Mouse (Mus musculus) heart, postnatal 10 days (tissue): ENCODE measurements around the gene Rpap1. TPM values are rescaled to one million over a fixed set of nuclear protein-coding genes. Genes with fewer than 3 reads are reported as not detected.

ENCODE experiments used
- DNase-seq, 2 experiments: peaks; one replicate each; pipeline ENCODE4 v3.0.0; 2021
- intact Hi-C: fragments of 180-260 bp; cut with DNase I; formaldehyde crosslinking; loops from one replicate; pipeline ENCODE4 v1.15.1; 2025
- total RNA-seq, 2 experiments: library from RNA; stranded (reverse); gene quantifications; 2 replicates each; pipeline ENCODE4 v1.2.3; 2021

Gene Rpap1
- total RNA-seq, 2 experiments from 2014 or later: 13.7 to 14.4 TPM

- DNase-seq: peak; percentile 58 to 61
- intact Hi-C loops: loop anchor here (2.0 to 10.0 kb wide), 3 partner anchors 73 to 213 kb away; no protein-coding TSS in a partner anchor
Measured at GRCm38 (mm10) chr2:119799181-119799960, 12.0 kb upstream of the Rpap1 start.

GRCm38 (mm10) chr2:119798246-119798927 lies 11.1 kb upstream of the Rpap1 start:
- intact Hi-C loops: loop anchor here (2.0 to 10.0 kb wide), 3 partner anchors 74 to 214 kb away; no protein-coding TSS in a partner anchor
- peak; percentile 82 to 86 for DNase-seq

GRCm38 (mm10) chr2:119797279-119797783 lies 10.0 kb upstream of the Rpap1 start, which contains the start of gene Tyro3:
TSS of gene Tyro3 (plus strand) at chr2:119797733.
- intact Hi-C loops: loop anchor here (10.0 kb wide), 1 partner anchor 147 kb away; no protein-coding TSS in a partner anchor
- no peak for DNase-seq

- intact Hi-C loops: loop anchor here (5.0 to 10.0 kb wide), 2 partner anchors 127 to 155 kb away; no protein-coding TSS in a partner anchor
- no peak for DNase-seq
Measured at GRCm38 (mm10) chr2:119789996-119790395, 2.7 kb upstream of the Rpap1 start.

GRCm38 (mm10) chr2:119767246-119767645 lies 20.1 kb downstream of the Rpap1 start:
- no peak for DNase-seq
- intact Hi-C loops: no loop called here

GRCm38 (mm10) chr2:119763924-119764323 lies 23.4 kb downstream of the Rpap1 start:
- no peak for DNase-seq
- intact Hi-C loops: no loop called here

- intact Hi-C loops: no loop called here
- no peak for DNase-seq
Measured at GRCm38 (mm10) chr2:119762276-119762675, 25.1 kb downstream of the Rpap1 start.

- intact Hi-C loops: no loop called here
- DNase-seq: no peak
Measured at GRCm38 (mm10) chr2:119760251-119760650, 27.1 kb downstream of the Rpap1 start, which contains the start of gene Ltk. TSS of gene Ltk (minus strand) at chr2:119760431.

GRCm38 (mm10) chr2:119758844-119759835 lies 28.2 kb downstream of the Rpap1 start:
- intact Hi-C loops: no loop called here
- no peak for DNase-seq

GRCm38 (mm10) chr2:119758101-119758843 lies 29.1 kb downstream of the Rpap1 start:
- intact Hi-C loops: no loop called here
- peak; percentile 14 to 26 for DNase-seq

GRCm38 (mm10) chr2:119757601-119758100 lies 29.7 kb downstream of the Rpap1 start:
- peak in 1 of 2 experiments; percentile 15 for DNase-seq
- intact Hi-C loops: no loop called here

- no peak for DNase-seq
- intact Hi-C loops: no loop called here
Measured at GRCm38 (mm10) chr2:119749260-119749659, 38.1 kb downstream of the Rpap1 start.

GRCm38 (mm10) chr2:119747554-119747953 lies 39.8 kb downstream of the Rpap1 start:
- no peak for DNase-seq
- intact Hi-C loops: no loop called here

- intact Hi-C loops: no loop called here
- DNase-seq: peak; percentile 19 to 53
Measured at GRCm38 (mm10) chr2:119745281-119745680, 42.1 kb downstream of the Rpap1 start.

- intact Hi-C loops: no loop called here
- peak; percentile 45 to 46 for DNase-seq
Measured at GRCm38 (mm10) chr2:119744163-119745111, 42.9 kb downstream of the Rpap1 start.

- intact Hi-C loops: no loop called here
- peak in 1 of 2 experiments; percentile 3 for DNase-seq
Measured at GRCm38 (mm10) chr2:119743808-119744162, 43.6 kb downstream of the Rpap1 start.

- DNase-seq: peak in 1 of 2 experiments; percentile 15
- intact Hi-C loops: no loop called here
Measured at GRCm38 (mm10) chr2:119743176-119743807, 44.0 kb downstream of the Rpap1 start.
